Mouse (Mus musculus): ENCODE data around the gene Cenpp.

Cenpp gene

GRCm38 (mm10) chr13:49571418-49571817 is 81.2 kb downstream of the Cenpp start:
- DNase-seq (ENCODE audit: low read depth, low spot score) = no peak
- no peaks in the 10 kb centered on the region for H3K36me3 ChIP-seq (ENCODE audit: control insufficient read depth, insufficient read depth, low read length, poor library complexity, severe bottlenecking)
- H3K27me3 ChIP-seq (ENCODE audit: control insufficient read depth, insufficient read depth, low read length, poor library complexity, severe bottlenecking) = no peaks in the 10 kb centered on the region

- no peaks in the 10 kb centered on the region for H3K27me3 ChIP-seq (ENCODE audit: control insufficient read depth, insufficient read depth, low read length, poor library complexity, severe bottlenecking)
- no peaks in the 10 kb centered on the region for H3K36me3 ChIP-seq (ENCODE audit: control insufficient read depth, insufficient read depth, low read length, poor library complexity, severe bottlenecking)
- DNase-seq (ENCODE audit: low read depth, low spot score) = no peak
These were observed 82.2 kb downstream of the Cenpp start for GRCm38 (mm10) chr13:49570371-49570770.

DNA sequence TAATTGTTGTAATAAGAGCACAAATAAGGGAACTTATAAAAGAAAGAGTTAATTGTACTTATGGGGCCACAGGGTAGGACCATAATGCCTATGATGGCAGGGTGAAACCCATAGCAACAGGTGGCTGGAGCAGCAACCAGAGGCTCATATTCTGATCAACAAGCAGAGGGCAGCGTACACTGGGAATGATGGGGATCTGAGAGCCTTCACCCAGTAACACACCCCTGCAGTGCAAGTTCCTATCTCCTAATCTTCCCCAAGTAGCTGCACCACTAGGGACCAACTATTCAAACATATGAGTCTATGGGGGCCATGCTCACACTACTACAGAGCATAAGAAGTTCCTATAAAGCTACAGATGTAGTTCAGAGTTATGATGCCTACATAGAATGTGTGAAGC is 88.2 kb downstream of the Cenpp start:
- H3K36me3 ChIP-seq (ENCODE audit: control insufficient read depth, insufficient read depth, low read length, poor library complexity, severe bottlenecking) = no peaks in the 10 kb centered on the region
- no peaks in the 10 kb centered on the region for H3K27me3 ChIP-seq (ENCODE audit: control insufficient read depth, insufficient read depth, low read length, poor library complexity, severe bottlenecking)
- no peak for DNase-seq (ENCODE audit: low read depth, low spot score)

GRCm38 (mm10) chr13:49560886-49561285 is 91.7 kb downstream of the Cenpp start:
- no peaks in the 10 kb centered on the region for H3K36me3 ChIP-seq (ENCODE audit: control insufficient read depth, insufficient read depth, low read length, poor library complexity, severe bottlenecking)
- DNase-seq (ENCODE audit: low read depth, low spot score) = no peak
- no peaks in the 10 kb centered on the region for H3K27me3 ChIP-seq (ENCODE audit: control insufficient read depth, insufficient read depth, low read length, poor library complexity, severe bottlenecking)

- Histone ChIP-seq H3K27me3 (ENCODE audit: control insufficient read depth, insufficient read depth, low read length, poor library complexity, severe bottlenecking) (no peaks in the 10 kb centered on the region), H3K36me3 (ENCODE audit: control insufficient read depth, insufficient read depth, low read length, poor library complexity, severe bottlenecking) (no peaks in the 10 kb centered on the region)
- peak; percentile 2 for DNase-seq (ENCODE audit: low read depth, low spot score)
These were observed 93.4 kb downstream of the Cenpp start for GRCm38 (mm10) chr13:49559185-49559584.

- Histone ChIP-seq H3K36me3 (ENCODE audit: control insufficient read depth, insufficient read depth, low read length, poor library complexity, severe bottlenecking) (no peaks in the 10 kb centered on the region), H3K27me3 (ENCODE audit: control insufficient read depth, insufficient read depth, low read length, poor library complexity, severe bottlenecking) (no peaks in the 10 kb centered on the region)
- no peak for DNase-seq (ENCODE audit: low read depth, low spot score)
These were observed 95.7 kb downstream of the Cenpp start for GRCm38 (mm10) chr13:49556924-49557323.

GRCm38 (mm10) chr13:49556203-49556602 is 96.4 kb downstream of the Cenpp start:
- no peaks in the 10 kb centered on the region for H3K27me3 ChIP-seq (ENCODE audit: control insufficient read depth, insufficient read depth, low read length, poor library complexity, severe bottlenecking)
- H3K36me3 ChIP-seq (ENCODE audit: control insufficient read depth, insufficient read depth, low read length, poor library complexity, severe bottlenecking) = no peaks in the 10 kb centered on the region
- no peak for DNase-seq (ENCODE audit: low read depth, low spot score)

- DNase-seq (ENCODE audit: low read depth, low spot score) = no peak
- no peaks in the 10 kb centered on the region for H3K36me3 ChIP-seq (ENCODE audit: control insufficient read depth, insufficient read depth, low read length, poor library complexity, severe bottlenecking)
These were observed 98.1 kb downstream of the Cenpp start for GRCm38 (mm10) chr13:49554519-49554918.

DNA sequence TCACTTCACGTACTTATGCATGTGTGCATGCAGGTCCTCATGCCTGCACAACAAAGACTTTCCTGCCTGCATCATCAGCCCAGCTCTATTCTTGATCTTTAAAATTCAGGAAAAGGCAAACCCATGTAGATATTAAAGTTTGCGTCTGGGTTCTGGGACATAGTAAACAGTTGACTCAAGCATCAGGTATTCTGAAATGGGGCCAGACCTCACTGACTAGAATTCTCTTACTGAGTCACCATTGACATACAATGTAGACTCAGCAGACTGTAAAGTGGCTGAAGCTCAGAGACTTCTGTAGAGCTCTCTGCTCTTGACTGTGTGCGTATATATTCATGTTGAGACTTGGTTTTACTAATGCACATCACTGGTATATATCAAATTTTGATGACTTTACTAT is 103.0 kb downstream of the Cenpp start:
- no peaks in the 10 kb centered on the region for H3K36me3 ChIP-seq (ENCODE audit: control insufficient read depth, insufficient read depth, low read length, poor library complexity, severe bottlenecking)
- H3K27me3 ChIP-seq (ENCODE audit: control insufficient read depth, insufficient read depth, low read length, poor library complexity, severe bottlenecking) = no peaks in the 10 kb centered on the region
- no peak for DNase-seq (ENCODE audit: low read depth, low spot score)

More at GRCm38 (mm10) chr13:49554519-49554918, 98.1 kb downstream of the Cenpp start:
- no peaks in the 10 kb centered on the region for H3K27me3 ChIP-seq (ENCODE audit: control insufficient read depth, insufficient read depth, low read length, poor library complexity, severe bottlenecking)

DNA sequence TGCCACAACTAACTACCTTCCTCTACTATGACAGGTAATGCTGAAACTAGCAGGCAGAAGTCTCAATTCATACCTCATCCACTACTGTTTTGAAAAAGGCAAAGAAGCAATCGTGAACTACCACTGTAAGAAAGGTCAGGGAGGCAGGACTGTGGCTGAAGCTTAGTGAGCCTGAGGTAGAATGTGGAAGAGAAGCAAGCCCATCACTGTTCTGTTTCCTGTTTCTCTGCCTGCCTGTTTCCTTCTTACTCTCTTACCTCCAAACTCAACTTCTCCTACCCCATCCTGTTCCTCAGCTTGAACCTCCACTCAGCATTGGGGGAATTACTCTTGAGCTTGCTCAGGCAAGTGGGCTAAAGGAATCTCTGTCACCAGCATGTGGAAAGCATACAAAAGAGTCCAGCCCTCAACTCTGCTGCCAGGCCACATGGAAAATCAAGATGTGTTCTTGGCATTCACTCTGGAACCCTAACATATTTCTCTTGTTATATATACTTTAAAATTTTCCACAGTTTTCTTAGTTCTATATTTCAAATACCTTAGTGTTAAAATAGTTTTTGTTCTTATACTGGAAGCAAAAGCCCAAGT is 104.9 kb downstream of the Cenpp start:
- Histone ChIP-seq H3K36me3 (ENCODE audit: control insufficient read depth, insufficient read depth, low read length, poor library complexity, severe bottlenecking) (no peaks in the 10 kb centered on the region), H3K27me3 (ENCODE audit: control insufficient read depth, insufficient read depth, low read length, poor library complexity, severe bottlenecking) (no peaks in the 10 kb centered on the region)
- DNase-seq (ENCODE audit: low read depth, low spot score) = no peak

DNA sequence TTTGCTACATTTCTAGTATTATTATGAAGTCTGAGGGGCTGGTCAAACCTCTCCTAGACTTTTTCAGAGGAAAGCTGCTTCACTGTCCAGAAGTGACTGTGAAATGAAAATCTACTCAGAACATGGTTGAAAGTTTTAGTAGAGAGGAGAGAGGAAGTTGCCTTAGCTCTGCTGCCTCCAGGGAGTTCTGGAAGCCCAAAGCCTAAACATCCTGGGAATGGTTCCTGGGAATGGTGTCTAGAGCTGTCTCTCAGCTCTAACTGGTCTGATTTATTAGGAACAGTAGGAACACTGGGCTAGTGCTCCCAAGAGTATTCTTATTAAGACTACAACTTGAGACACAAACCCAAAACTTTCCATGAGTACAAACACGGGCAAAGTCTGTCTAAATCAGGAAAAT is 106.1 kb downstream of the Cenpp start:
- H3K36me3 ChIP-seq (ENCODE audit: control insufficient read depth, insufficient read depth, low read length, poor library complexity, severe bottlenecking) = no peaks in the 10 kb centered on the region
- no peaks in the 10 kb centered on the region for H3K27me3 ChIP-seq (ENCODE audit: control insufficient read depth, insufficient read depth, low read length, poor library complexity, severe bottlenecking)
- no peak for DNase-seq (ENCODE audit: low read depth, low spot score)

- no peak for DNase-seq (ENCODE audit: low read depth, low spot score)
- H3K27me3 ChIP-seq (ENCODE audit: control insufficient read depth, insufficient read depth, low read length, poor library complexity, severe bottlenecking) = no peaks in the 10 kb centered on the region
- no peaks in the 10 kb centered on the region for H3K36me3 ChIP-seq (ENCODE audit: control insufficient read depth, insufficient read depth, low read length, poor library complexity, severe bottlenecking)
These were observed 106.9 kb downstream of the Cenpp start for GRCm38 (mm10) chr13:49545646-49546045.

- DNase-seq (ENCODE audit: low read depth, low spot score) = no peak
- no peaks in the 10 kb centered on the region for H3K36me3 ChIP-seq (ENCODE audit: control insufficient read depth, insufficient read depth, low read length, poor library complexity, severe bottlenecking)
These were observed 108.3 kb downstream of the Cenpp start, which contains the start of gene Aspn for GRCm38 (mm10) chr13:49544279-49544678. TSS of gene Aspn (plus strand) at chr13:49544443.

DNA sequence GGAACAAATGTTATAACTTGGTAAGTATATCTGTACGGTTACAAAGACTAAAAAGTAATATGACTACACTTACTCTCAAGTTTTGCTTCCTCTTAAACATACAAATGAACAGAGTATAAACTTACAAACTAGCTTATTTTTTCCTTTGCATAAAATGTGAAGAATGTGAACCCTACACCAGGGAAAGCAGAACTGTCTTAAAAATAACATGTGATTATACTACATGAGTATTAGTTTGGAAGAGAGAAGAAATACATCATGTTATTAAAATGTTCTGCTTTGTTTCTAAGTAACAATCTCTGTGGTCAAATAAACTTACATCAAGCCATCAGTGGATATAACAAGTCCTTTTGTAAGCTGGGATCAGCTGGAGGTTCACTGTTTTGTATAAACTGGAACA is 113.9 kb downstream of the Cenpp start:
- no peaks in the 10 kb centered on the region for H3K27me3 ChIP-seq (ENCODE audit: control insufficient read depth, insufficient read depth, low read length, poor library complexity, severe bottlenecking)
- no peaks in the 10 kb centered on the region for H3K36me3 ChIP-seq (ENCODE audit: control insufficient read depth, insufficient read depth, low read length, poor library complexity, severe bottlenecking)
- no peak for DNase-seq (ENCODE audit: low read depth, low spot score)

More at GRCm38 (mm10) chr13:49544279-49544678, 108.3 kb downstream of the Cenpp start, which contains the start of gene Aspn:
- H3K27me3 ChIP-seq (ENCODE audit: control insufficient read depth, insufficient read depth, low read length, poor library complexity, severe bottlenecking) = no peaks in the 10 kb centered on the region

GRCm38 (mm10) chr13:49536946-49537345 is 115.6 kb downstream of the Cenpp start:
- H3K36me3 ChIP-seq (ENCODE audit: control insufficient read depth, insufficient read depth, low read length, poor library complexity, severe bottlenecking) = no peaks in the 10 kb centered on the region
- DNase-seq (ENCODE audit: low read depth, low spot score) = no peak
- H3K27me3 ChIP-seq (ENCODE audit: control insufficient read depth, insufficient read depth, low read length, poor library complexity, severe bottlenecking) = no peaks in the 10 kb centered on the region

DNA sequence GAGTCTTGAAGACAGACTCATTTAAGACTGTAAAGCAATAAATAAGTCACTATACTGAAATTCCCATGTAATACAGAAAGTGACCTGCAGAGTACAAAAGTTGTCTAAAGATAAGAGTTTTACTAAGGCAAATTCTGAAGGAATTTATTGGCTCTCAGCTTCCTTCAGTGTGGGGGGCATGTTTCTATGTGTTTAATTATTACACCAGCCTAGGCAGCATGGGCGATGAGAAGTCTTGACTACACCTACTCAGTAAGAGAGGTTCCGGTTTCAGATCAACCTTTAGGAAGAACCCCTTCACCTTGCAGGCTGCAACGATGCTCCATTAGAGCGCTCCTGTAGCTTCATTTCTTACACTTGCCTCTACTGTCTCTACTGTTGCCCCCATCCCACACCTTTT is 121.9 kb downstream of the Cenpp start:
- H3K36me3 ChIP-seq (ENCODE audit: control insufficient read depth, insufficient read depth, low read length, poor library complexity, severe bottlenecking) = no peaks in the 10 kb centered on the region
- no peak for DNase-seq (ENCODE audit: low read depth, low spot score)
- no peaks in the 10 kb centered on the region for H3K27me3 ChIP-seq (ENCODE audit: control insufficient read depth, insufficient read depth, low read length, poor library complexity, severe bottlenecking)

Data from splenic B cell, adult 2 months (primary cell).